Mouse (Mus musculus): Measurements from ENCODE around the gene Fscn3.

The Fscn3 gene

GRCm38 (mm10) chr6:28425019-28425418, 2.6 kb upstream of the Fscn3 start:
- peak in 1 of 2 experiments; percentile 36 for DNase-seq (ENCODE audit: inconsistent age in 2 of 2, low spot score in 1 of 2)

GRCm38 (mm10) chr6:28428290-28428689, 701 bp downstream of the Fscn3 start, which contains the start of gene Gcc1:
Gene Gcc1 (minus strand): TSS chr6:28428390.
- no peak for DNase-seq (ENCODE audit: inconsistent age in 2 of 2, low spot score in 1 of 2)

GRCm38 (mm10) chr6:28429870-28430269, 2.3 kb downstream of the Fscn3 start:
- no peak for DNase-seq (ENCODE audit: inconsistent age in 2 of 2, low spot score in 1 of 2)

GRCm38 (mm10) chr6:28430795-28431537, 3.4 kb downstream of the Fscn3 start:
- DNase-seq (ENCODE audit: inconsistent age in 2 of 2, low spot score in 1 of 2): no peak

DNA sequence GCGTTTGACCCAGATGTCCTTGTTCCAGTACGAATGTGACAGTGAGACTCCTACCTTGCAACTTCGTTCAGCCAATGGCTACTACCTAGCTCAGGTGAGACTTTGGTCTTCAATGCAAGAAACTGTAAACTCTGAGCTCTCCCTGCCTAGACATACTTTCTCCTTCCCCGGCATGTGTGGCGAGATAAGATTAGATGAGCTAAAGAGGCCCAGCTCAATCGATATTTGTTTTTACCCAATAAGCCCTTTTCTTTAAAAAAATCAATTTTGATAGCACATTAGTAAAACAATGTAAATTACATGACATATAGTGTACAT, 3.9 kb downstream of the Fscn3 start:
- DNase-seq (ENCODE audit: inconsistent age in 2 of 2, low spot score in 1 of 2): no peak

DNA sequence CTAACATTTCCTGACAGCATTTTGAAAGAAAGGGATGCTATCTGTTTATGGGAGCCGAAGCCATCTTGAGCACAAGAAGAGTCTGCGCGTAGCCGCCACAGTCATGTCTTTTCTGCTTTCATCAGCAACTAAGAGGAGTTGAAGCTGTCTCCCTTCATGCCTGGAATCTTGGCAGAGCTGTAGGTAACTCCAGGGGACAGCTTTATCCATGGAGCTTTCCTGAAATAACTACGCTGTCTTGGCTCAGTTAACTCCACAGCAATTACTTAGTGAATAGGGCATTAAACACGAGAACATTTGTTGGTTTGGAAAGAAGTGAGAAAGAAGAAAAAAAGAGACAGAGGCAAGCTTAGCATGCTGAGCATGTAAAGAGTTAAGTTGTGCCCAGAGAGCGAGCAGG, 20.3 kb downstream of the Fscn3 start:
- DNase-seq (ENCODE audit: inconsistent age in 2 of 2, low spot score in 1 of 2): no peak

DNA sequence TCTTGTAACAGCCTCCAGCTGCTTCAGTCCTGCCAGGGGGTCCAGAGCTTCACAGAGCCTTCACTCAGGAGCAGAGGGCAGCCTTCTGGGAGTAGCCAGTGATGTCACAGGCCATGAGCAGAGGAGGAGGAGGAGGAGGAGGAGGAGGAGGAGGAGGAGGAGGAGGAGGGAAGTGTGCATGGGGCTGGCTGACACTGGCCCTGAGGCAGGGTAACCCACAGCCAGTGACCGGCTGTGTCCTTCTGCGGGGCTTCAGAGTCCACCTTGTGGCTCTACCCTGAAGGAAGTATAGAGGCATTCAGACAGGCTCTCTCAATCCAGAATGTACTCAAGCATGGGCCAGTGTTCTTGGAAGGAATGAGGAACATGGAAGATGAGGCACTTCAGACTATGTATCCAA, 21.7 kb downstream of the Fscn3 start, which contains the start of gene Pax4:
Gene Pax4, minus strand, starts transcription at position 101 of the 400 bp plus-strand sequence.
- no peak for DNase-seq (ENCODE audit: inconsistent age in 2 of 2, low spot score in 1 of 2)

GRCm38 (mm10) chr6:28450481-28450880, 22.9 kb downstream of the Fscn3 start:
- no peak for DNase-seq (ENCODE audit: inconsistent age in 2 of 2, low spot score in 1 of 2)

GRCm38 (mm10) chr6:28450977-28451376, 23.4 kb downstream of the Fscn3 start:
- DNase-seq (ENCODE audit: inconsistent age in 2 of 2, low spot score in 1 of 2): no peak

DNA sequence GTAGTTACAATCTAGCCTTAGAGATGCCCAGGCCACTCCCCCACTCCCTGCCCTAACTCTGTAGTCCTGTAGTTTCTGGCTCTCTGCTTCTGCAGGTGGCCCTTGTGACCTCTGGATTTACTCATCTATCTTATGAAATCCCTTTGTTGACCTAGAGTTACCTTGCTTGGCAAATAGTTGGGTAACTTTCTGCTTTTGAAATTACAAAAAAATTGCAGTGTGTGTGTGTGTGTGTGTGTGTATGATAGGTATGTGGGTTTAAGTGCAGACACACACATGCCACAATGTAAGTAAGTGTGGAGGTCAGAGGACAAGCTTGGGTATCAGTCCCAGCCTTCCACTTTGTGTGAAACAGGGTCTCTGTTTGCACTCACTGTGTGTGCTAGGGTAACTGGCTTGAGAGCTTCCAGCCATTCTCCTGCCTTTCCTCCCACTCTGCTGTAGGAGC, 31.7 kb downstream of the Fscn3 start:
- no peak for DNase-seq (ENCODE audit: inconsistent age in 2 of 2, low spot score in 1 of 2)

DNA sequence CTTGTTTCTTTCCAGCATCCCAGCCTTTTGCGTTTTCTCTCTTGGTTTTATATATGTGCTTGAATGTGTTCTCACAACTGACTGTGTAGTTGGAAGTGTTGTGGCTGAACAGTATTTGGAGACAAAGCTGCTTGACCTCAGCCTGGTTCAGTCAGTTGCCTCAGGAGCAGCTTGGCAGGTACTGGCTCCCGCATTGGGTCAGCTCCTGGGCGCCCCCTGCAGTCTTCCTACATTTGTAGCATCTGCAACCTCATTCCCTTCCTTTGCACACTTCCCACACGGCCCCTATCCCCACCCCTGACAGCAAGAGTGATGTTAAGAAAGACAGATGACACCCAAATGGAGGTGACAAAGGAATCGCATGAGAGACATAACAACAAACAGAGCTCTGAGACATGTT, 32.9 kb downstream of the Fscn3 start:
- peak; percentile 66 to 90 for DNase-seq (ENCODE audit: inconsistent age in 2 of 2, low spot score in 1 of 2)

- no peak for DNase-seq (ENCODE audit: inconsistent age in 2 of 2, low spot score in 1 of 2)
Measured at GRCm38 (mm10) chr6:28464630-28465029, 37.0 kb downstream of the Fscn3 start.

- peak in 1 of 2 experiments; percentile 58 for DNase-seq (ENCODE audit: inconsistent age in 2 of 2, low spot score in 1 of 2)
Measured at GRCm38 (mm10) chr6:28470017-28470602, 42.5 kb downstream of the Fscn3 start.

GRCm38 (mm10) chr6:28470621-28471020, 43.0 kb downstream of the Fscn3 start:
- no peak for DNase-seq (ENCODE audit: inconsistent age in 2 of 2, low spot score in 1 of 2)

GRCm38 (mm10) chr6:28471284-28472035, 43.9 kb downstream of the Fscn3 start:
- no peak for DNase-seq (ENCODE audit: inconsistent age in 2 of 2, low spot score in 1 of 2)

DNA sequence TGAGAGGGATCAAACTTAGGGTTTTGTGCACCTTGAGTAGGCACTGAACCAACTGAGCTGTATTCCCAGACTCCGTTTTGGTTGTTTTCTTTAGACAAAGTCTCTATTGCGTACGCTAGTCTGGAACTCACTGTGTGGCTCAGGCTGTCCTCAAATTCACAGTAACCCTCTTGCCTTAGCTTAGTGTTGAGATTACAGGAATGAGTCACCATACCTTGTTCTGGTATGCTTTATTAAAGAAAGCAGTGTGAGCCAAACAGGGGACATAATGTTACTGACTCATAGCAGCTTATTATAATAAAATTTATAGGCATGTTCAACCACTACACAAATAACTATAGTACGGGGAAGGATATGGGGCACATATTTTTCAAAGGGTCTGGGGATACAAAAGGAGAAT, 46.6 kb downstream of the Fscn3 start:
- no peak for DNase-seq (ENCODE audit: inconsistent age in 2 of 2, low spot score in 1 of 2)

- peak in 1 of 2 experiments; percentile 51 for DNase-seq (ENCODE audit: inconsistent age in 2 of 2, low spot score in 1 of 2)
Measured at GRCm38 (mm10) chr6:28474839-28475238, 47.2 kb downstream of the Fscn3 start, which contains the start of gene Snd1. Gene Snd1 (plus strand): TSS chr6:28475139.

DNA sequence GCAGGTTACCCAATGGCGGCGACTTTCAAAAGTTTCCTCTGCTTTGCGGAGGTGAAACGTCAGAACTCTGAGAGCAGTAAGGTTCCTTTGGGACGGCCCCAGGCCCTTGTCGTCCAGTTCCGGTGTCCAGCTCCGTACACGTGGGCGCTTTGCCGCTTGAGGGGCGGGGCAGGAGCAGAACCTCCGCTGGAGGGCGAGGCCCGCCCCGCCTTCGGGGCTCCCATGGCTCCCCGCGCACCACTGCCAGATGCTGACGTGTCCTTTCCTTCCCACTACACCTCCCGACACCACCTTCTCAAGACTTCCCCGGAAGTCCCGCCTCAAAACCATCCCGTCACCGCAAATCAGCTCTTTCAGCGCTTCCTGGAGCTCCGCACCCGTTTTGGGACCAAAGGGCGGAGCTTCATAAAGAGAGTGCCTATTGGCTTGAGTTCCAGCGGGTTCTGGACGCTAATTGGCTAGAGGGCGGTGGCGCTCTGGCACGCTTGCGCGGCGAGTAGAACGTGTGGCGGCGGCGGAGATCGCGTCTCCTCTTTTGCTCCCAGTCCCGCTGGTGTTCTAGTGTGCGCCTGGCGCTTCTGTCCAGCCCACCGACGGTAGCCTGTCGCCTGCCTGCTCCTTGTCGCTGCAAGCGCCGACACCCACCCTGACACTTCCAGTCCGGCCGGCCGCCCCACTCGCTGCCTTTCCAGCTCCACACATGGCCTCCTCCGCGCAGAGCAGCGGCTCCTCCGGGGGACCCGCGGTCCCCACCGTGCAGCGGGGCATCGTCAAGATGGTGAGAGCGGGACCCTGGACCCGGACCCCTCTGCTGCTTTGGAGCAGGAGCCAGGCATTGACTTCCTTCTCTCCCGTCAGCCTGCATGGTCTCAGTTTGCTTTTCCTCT, 52.5 kb downstream of the Fscn3 start:
- DNase-seq (ENCODE audit: inconsistent age in 2 of 2, low spot score in 1 of 2): peak; percentile 99 to 100

- DNase-seq (ENCODE audit: inconsistent age in 2 of 2, low spot score in 1 of 2): no peak
Measured at GRCm38 (mm10) chr6:28480752-28481492, 53.3 kb downstream of the Fscn3 start.

- no peak for DNase-seq (ENCODE audit: inconsistent age in 2 of 2, low spot score in 1 of 2)
Measured at GRCm38 (mm10) chr6:28482711-28483315, 55.2 kb downstream of the Fscn3 start.
